Mouse (Mus musculus): ENCODE measurements at regions not wholly inside any gene's neighbourhood (a gene's known extent, or its start where the extent isn't known, plus 50 kb on each side); places are given as distances from the start of the nearest gene placed in this dataset.
"Not testable (repeated sequence)": the region's sequence is repeated elsewhere in the genome, so short reads cannot be mapped to it uniquely, and the experiment has no call there.

DNA sequence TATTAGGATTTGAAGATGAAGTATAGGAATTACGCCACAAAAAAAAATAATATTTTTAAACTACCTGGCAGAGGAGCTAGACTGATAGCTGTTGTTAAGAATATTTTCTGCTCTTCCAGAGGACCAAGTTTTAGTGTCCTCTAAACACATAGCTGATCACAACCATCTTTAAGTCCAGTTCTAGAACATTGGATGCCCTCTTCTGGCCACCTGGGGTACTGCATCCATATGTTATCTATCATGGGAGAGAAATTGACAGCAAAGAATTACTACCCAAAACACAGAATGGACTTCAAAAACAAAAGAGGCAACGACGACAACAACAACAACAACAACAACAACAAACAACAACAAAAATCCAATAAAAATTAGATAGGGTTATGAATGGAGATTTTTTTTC lies 71.0 kb upstream of the Prl4a1 start:
- WGBS = 54% methylated on average over 3 of the region's 3 CpGs
- H3K4me2 ChIP-seq = no peak overlapping the region
- ATAC-seq (ENCODE audit: low FRiP score) = no peak
- H3K4me3 ChIP-seq (ENCODE audit: low read depth, low read length) = no peak overlapping the region
- no peaks in the 10 kb centered on the region for H3K36me3 ChIP-seq (ENCODE audit: control insufficient read depth, insufficient read depth, low read length)
- H3K27me3 ChIP-seq (ENCODE audit: control insufficient read depth, insufficient read depth, low read length) = no peaks in the 10 kb centered on the region
- peak; percentile 86 for DNase-seq (ENCODE audit: low spot score, missing footprints)
- no peak overlapping the region for H3K27ac ChIP-seq (ENCODE audit: low read depth, low read length)
- no peaks in the 10 kb centered on the region for H3K9me3 ChIP-seq (ENCODE audit: control insufficient read depth, low read length)
- H3K9ac ChIP-seq (ENCODE audit: low read length) = no peak overlapping the region
- no peaks in the 10 kb centered on the region for H3K4me1 ChIP-seq (ENCODE audit: control insufficient read depth, insufficient read depth, low read length)

DNA sequence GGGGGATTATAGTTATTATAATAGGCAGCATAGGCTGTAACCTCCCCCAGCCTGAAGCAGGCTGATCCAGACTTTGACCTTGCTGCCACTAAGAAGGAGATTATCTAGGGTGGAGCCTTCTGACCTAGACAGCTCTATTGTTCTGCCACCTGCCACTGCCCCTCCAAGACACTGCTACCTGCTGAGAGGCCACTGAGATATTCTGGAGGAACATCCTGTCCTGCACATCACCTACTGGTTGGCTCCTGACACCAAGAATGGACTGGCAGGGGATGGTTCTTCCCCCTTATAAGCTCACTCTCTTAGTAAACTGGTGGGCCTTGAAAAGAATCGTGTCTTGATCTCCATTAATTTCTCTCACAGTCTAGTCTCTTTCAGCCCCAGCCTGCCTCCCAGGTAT lies 55.6 kb upstream of the Prl4a1 start:
- not testable (repeated sequence) for ATAC-seq (ENCODE audit: low FRiP score); H3K36me3 ChIP-seq (ENCODE audit: control insufficient read depth, insufficient read depth, low read length); H3K4me1 ChIP-seq (ENCODE audit: control insufficient read depth, insufficient read depth, low read length); H3K27ac ChIP-seq (ENCODE audit: low read depth, low read length); H3K4me2 ChIP-seq; H3K9me3 ChIP-seq (ENCODE audit: control insufficient read depth, low read length); H3K27me3 ChIP-seq (ENCODE audit: control insufficient read depth, insufficient read depth, low read length); H3K4me3 ChIP-seq (ENCODE audit: low read depth, low read length); H3K9ac ChIP-seq (ENCODE audit: low read length)
- WGBS = 48% methylated on average over 1 of the region's 1 CpGs
- DNase-seq (ENCODE audit: low spot score, missing footprints) = peak; percentile 65

DNA sequence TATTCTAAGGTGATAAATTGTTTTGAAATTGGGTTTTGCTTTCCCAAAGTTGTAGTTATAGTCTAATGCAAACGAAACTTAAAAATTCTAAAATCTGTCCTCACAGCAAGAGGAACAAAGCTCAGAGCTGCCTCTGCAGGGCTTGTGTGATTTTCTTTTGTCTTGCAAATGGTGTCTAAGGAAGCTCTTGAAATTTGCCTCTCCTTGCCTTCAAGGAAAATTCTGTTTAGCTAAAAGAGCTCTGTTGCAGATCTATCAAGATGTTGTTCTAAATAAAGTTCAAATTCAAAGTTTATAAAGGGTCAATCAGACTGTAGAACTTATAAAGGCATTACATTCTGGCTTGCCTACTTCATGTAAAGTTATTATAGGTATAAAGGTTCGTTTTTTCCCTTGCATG lies 53.6 kb upstream of the Prl4a1 start:
- not testable (repeated sequence) for H3K4me2 ChIP-seq; H3K4me3 ChIP-seq (ENCODE audit: low read depth, low read length); H3K36me3 ChIP-seq (ENCODE audit: control insufficient read depth, insufficient read depth, low read length); H3K4me1 ChIP-seq (ENCODE audit: control insufficient read depth, insufficient read depth, low read length); H3K27me3 ChIP-seq (ENCODE audit: control insufficient read depth, insufficient read depth, low read length); H3K9me3 ChIP-seq (ENCODE audit: control insufficient read depth, low read length); H3K27ac ChIP-seq (ENCODE audit: low read depth, low read length); H3K9ac ChIP-seq (ENCODE audit: low read length); ATAC-seq (ENCODE audit: low FRiP score)
- 80% methylated on average over 2 of the region's 2 CpGs for WGBS
- DNase-seq (ENCODE audit: low spot score, missing footprints) = peak; percentile 66

DNA sequence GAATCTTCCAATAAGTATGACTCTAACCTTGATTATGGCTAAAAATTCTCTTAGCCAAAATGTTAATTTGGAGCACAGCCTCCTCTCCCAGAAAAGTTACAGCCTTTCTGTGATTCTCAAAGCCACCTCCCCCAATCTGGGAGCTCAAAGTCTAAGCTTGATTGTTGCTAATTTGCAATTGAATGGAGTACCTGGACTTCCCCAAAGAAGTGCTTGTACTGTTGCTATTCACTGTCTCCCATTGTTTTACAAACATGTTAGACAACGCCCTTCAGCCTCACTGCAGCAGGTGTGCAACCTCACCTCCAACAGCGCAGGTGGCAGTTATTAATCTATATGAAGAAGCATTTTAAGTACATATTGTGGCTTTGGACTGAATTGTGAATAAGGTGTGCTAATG lies 50.0 kb upstream of the Prl4a1 start:
- not testable (repeated sequence) for H3K27me3 ChIP-seq (ENCODE audit: control insufficient read depth, insufficient read depth, low read length); H3K9me3 ChIP-seq (ENCODE audit: control insufficient read depth, low read length); ATAC-seq (ENCODE audit: low FRiP score); H3K36me3 ChIP-seq (ENCODE audit: control insufficient read depth, insufficient read depth, low read length); H3K4me1 ChIP-seq (ENCODE audit: control insufficient read depth, insufficient read depth, low read length); H3K4me3 ChIP-seq (ENCODE audit: low read depth, low read length); H3K4me2 ChIP-seq; H3K9ac ChIP-seq (ENCODE audit: low read length); H3K27ac ChIP-seq (ENCODE audit: low read depth, low read length); DNase-seq (ENCODE audit: low spot score, missing footprints)
- 97% methylated on average over 2 of the region's 2 CpGs for WGBS

Data from midbrain, embryonic 11.5 days (tissue).